Comparison of ENCODE assay signal across 8 mouse cellular contexts in genomic region chr2:160367448-160368208, GRCm38 (mm10). TPM values are rescaled to one million over a fixed set of nuclear protein-coding genes. Genes with fewer than 3 reads are reported as not detected.
DNase-seq lines count a peak whose midpoint lies in the region; ATAC-seq and TF ChIP-seq lines count a peak whose summit lies in the region.

No protein-coding gene starts in this region.

- DNase-seq in G1E (ENCODE audit: low spot score): no peak
- DNase-seq in cerebellum, adult 2 months: peak; percentile 52 to 70
- peak; percentile 92 for DNase-seq in forelimb bud, embryonic 11.5 days (ENCODE audit: low read depth, low spot score)
- DNase-seq in layer of hippocampus, adult 9-11 months: peak; percentile 87
- DNase-seq in ovary, postnatal 14 days (ENCODE audit: low spot score): peak; percentile 90
- DNase-seq in thymus, postnatal 10 days (ENCODE audit: low spot score in 2 of 2): peak; percentile 78 to 89

- H3K4me3 ChIP-seq in G1E (ENCODE audit: low read depth, low read length): peak overlapping the region; percentile 23; the same call in 1 of the 2 replicates
- H3K4me3 ChIP-seq in cerebellum, adult 2 months (replicated peaks; ENCODE audit: insufficient read depth, low read depth, low read length): peak overlapping the region; percentile 13
- H3K4me3 ChIP-seq in lung, embryonic 16.5 days (ENCODE audit: low read length): peak overlapping the region; percentile 53

- peak overlapping the region; percentile 64 for H3K9ac ChIP-seq in lung, embryonic 16.5 days (ENCODE audit: low read length)

- no peak for TF ChIP-seq POLR2A in cerebellum, adult 2 months (IDR thresholded peaks at IDR 0.05; ENCODE audit: borderline replicate concordance, insufficient read depth, low read length)

- H3K27me3 ChIP-seq in G1E (ENCODE audit: insufficient read depth, low read length): no peaks in the 10 kb centered on the region; the same call in 1 of the 2 replicates
- peaks cover 3% of the 10 kb centered on the region; the same call in 1 of the 2 replicates for H3K27me3 ChIP-seq in cerebellum, adult 2 months (ENCODE audit: control insufficient read depth, insufficient read depth, low read length)
- H3K27me3 ChIP-seq in lung, embryonic 16.5 days (ENCODE audit: control insufficient read depth, insufficient read depth, low read depth, low read length): peaks cover 71% of the 10 kb centered on the region

- no peak for TF ChIP-seq CTCF in G1E (IDR thresholded peaks at IDR 0.05; ENCODE audit: low read depth, low read length)
- TF ChIP-seq CTCF in cerebellum, adult 2 months (IDR thresholded peaks at IDR 0.05; ENCODE audit: borderline replicate concordance, insufficient read depth, low read depth, low read length): peak; percentile 87

- H3K4me1 ChIP-seq in G1E (ENCODE audit: insufficient read depth, low read depth, low read length): no peaks in the 10 kb centered on the region
- no peaks in the 10 kb centered on the region for H3K4me1 ChIP-seq in cerebellum, adult 2 months (ENCODE audit: control insufficient read depth, insufficient read depth, low read length)
- H3K4me1 ChIP-seq in lung, embryonic 16.5 days (replicated peaks; ENCODE audit: control insufficient read depth, insufficient read depth, low read length): peaks cover 24% of the 10 kb centered on the region

- H3K9me3 ChIP-seq in G1E (replicated peaks): peaks cover 89% of the 10 kb centered on the region
- H3K9me3 ChIP-seq in lung, embryonic 16.5 days (ENCODE audit: control insufficient read depth, low read length): no peaks in the 10 kb centered on the region

- H3K4me2 ChIP-seq in lung, embryonic 16.5 days (ENCODE audit: low read depth, low read length): peak overlapping the region; percentile 96

- H3K27ac ChIP-seq in cerebellum, adult 2 months (ENCODE audit: insufficient read depth, low read length): no peak overlapping the region
- peak overlapping the region; percentile 41 for H3K27ac ChIP-seq in lung, embryonic 16.5 days (ENCODE audit: low read length)

- H3K36me3 ChIP-seq in G1E (replicated peaks): no peaks in the 10 kb centered on the region
- no peaks in the 10 kb centered on the region for H3K36me3 ChIP-seq in lung, embryonic 16.5 days (ENCODE audit: control insufficient read depth, insufficient read depth, low read length)

- 1% methylated on average over 45 of the region's 45 CpGs for WGBS in cerebellum, adult 2 months
- under 1% methylated on average over 45 of the region's 45 CpGs for WGBS in lung, embryonic 16.5 days

- ATAC-seq in G1E (ENCODE audit: extremely low read depth, insufficient number of reproducible peaks, low FRiP score, poor library complexity, severe bottlenecking): no peak
- ATAC-seq in hematopoietic stem cell, adult 5-6 weeks (replicated peaks in 1 of 2; ENCODE audit: insufficient read depth in 1 of 2, low FRiP score in 2 of 2, low TSS enrichment in 1 of 2, low read depth in 1 of 2, poor library complexity in 2 of 2, severe bottlenecking in 2 of 2): peak; percentile 43 to 65
- ATAC-seq in lung, embryonic 16.5 days (ENCODE audit: low read depth): peak; percentile 53

RNA-seq across cellular contexts. Expression of gene Mafb, which starts 0.8 kb away (rescaled TPM):
- total RNA-seq in G1E (2014; fragmentation: Nextera tagmentation) (not detected in 2 replicates), G1E (2017) (0.05 TPM in 1 of 2 replicates, not detected in the other)
- polyA plus RNA-seq in G1E (2012): not detected in 2 replicates
- 2.7 and 4.3 TPM in 2 replicates for polyA plus RNA-seq in cerebellum, adult 2 months (2012; rRNA removed)
- 0.56 and 1.5 TPM in 2 replicates for total RNA-seq in hematopoietic stem cell, adult 5-6 weeks (2017)
- polyA plus RNA-seq in lung, embryonic 16.5 days (2015; fragmentation: Nextera tagmentation; extraction: Ambion mirVana): 2.6 and 2.9 TPM in 2 replicates

RNA-seq across cellular contexts. Expression of gene Gm826, which starts 33.7 kb away (rescaled TPM):
- not detected in 2 replicates for total RNA-seq in G1E (2014; fragmentation: Nextera tagmentation)
- 0.23 TPM in 1 of 2 replicates, not detected in the other for total RNA-seq in G1E (2017)
- polyA plus RNA-seq in G1E (2012): not detected in 2 replicates
- 0.18 TPM in 1 of 2 replicates, not detected in the other for polyA plus RNA-seq in cerebellum, adult 2 months (2012; rRNA removed)
- not detected in 2 replicates for total RNA-seq in hematopoietic stem cell, adult 5-6 weeks (2017)
- polyA plus RNA-seq in lung, embryonic 16.5 days (2015; fragmentation: Nextera tagmentation; extraction: Ambion mirVana): 0.50 and 0.77 TPM in 2 replicates
